Mouse (Mus musculus) erythroblast, embryonic 14.5 days (primary cell): Measurements from ENCODE around the gene B430306N03Rik.

ENCODE experiments used
- GATA1 ChIP-seq: IDR thresholded peaks from 2 replicates; pipeline ENCODE4 v1.6.1; 2012; ENCODE audit warnings: low read length, inconsistent platforms, mixed read lengths
- TAL1 ChIP-seq: IDR thresholded peaks from 3 replicates; pipeline ENCODE4 v1.6.1; 2012; ENCODE audit warnings: low read length, inconsistent platforms, mixed read lengths

GRCm38 (mm10) chr17:48362346-48362745 is 46.4 kb downstream of the B430306N03Rik start:
- TF ChIP-seq GATA1 (no peak), TAL1 (no peak)
